8 mouse cellular contexts compared by ENCODE assay signal in genomic region chr3:90445417-90446200, GRCm38 (mm10). TPM values are rescaled to one million over a fixed set of nuclear protein-coding genes. Genes with fewer than 3 reads are reported as not detected.
DNase-seq lines count a peak whose midpoint lies in the region; ATAC-seq lines count a peak whose summit lies in the region.

No protein-coding gene starts in this region.

- no peaks in the 10 kb centered on the region for H3K27me3 ChIP-seq in kidney, embryonic 16.5 days (ENCODE audit: insufficient read depth, low read length)
- H3K27me3 ChIP-seq in hindbrain, embryonic 13.5 days: no peaks in the 10 kb centered on the region
- no peaks in the 10 kb centered on the region for H3K27me3 ChIP-seq in midbrain, embryonic 12.5 days

- DNase-seq in kidney, postnatal 36 days: no peak
- DNase-seq in left cerebral cortex, adult 18-20 months (ENCODE audit: low spot score in 2 of 2): no peak
- no peak for DNase-seq in spleen, postnatal 36 days (ENCODE audit: low spot score in 2 of 2)

- peaks cover 18% of the 10 kb centered on the region for H3K4me1 ChIP-seq in kidney, embryonic 16.5 days (ENCODE audit: insufficient read depth, low read length)
- H3K4me1 ChIP-seq in brown adipose tissue, adult 24 weeks (ENCODE audit: control insufficient read depth, insufficient read depth, insufficient read length, low read length): peaks cover 19% of the 10 kb centered on the region
- peaks cover 17% of the 10 kb centered on the region for H3K4me1 ChIP-seq in hindbrain, embryonic 13.5 days (replicated peaks)
- peaks cover 16% of the 10 kb centered on the region for H3K4me1 ChIP-seq in midbrain, embryonic 12.5 days

- peak overlapping the region; percentile 49 for H3K4me2 ChIP-seq in kidney, embryonic 16.5 days (replicated peaks; ENCODE audit: low read depth, low read length)
- peak overlapping the region; percentile 54 for H3K4me2 ChIP-seq in hindbrain, embryonic 13.5 days
- peak overlapping the region; percentile 55 for H3K4me2 ChIP-seq in midbrain, embryonic 12.5 days (replicated peaks)

- H3K9ac ChIP-seq in kidney, embryonic 16.5 days (replicated peaks; ENCODE audit: low read length): no peak overlapping the region
- H3K9ac ChIP-seq in hindbrain, embryonic 13.5 days: no peak overlapping the region
- peak overlapping the region; percentile 45; the same call in 1 of the 2 replicates for H3K9ac ChIP-seq in midbrain, embryonic 12.5 days (replicated peaks)

- H3K27ac ChIP-seq in kidney, embryonic 16.5 days (ENCODE audit: low read length): peak overlapping the region; percentile 96
- H3K27ac ChIP-seq in brown adipose tissue, adult 24 weeks (replicated peaks; ENCODE audit: low read depth, low read length): peak overlapping the region; percentile 73
- peak overlapping the region; percentile 84 for H3K27ac ChIP-seq in hindbrain, embryonic 13.5 days
- H3K27ac ChIP-seq in midbrain, embryonic 12.5 days (replicated peaks): peak overlapping the region; percentile 84; the same call in 1 of the 2 replicates

- WGBS in kidney, embryonic 16.5 days: 59% methylated on average over 11 of the region's 11 CpGs
- WGBS in hindbrain, embryonic 13.5 days: 67% methylated on average over 11 of the region's 11 CpGs
- 71% methylated on average over 11 of the region's 11 CpGs for WGBS in midbrain, embryonic 12.5 days

- H3K9me3 ChIP-seq in kidney, embryonic 16.5 days (ENCODE audit: low read length): no peaks in the 10 kb centered on the region
- no peaks in the 10 kb centered on the region for H3K9me3 ChIP-seq in hindbrain, embryonic 13.5 days
- H3K9me3 ChIP-seq in midbrain, embryonic 12.5 days: no peaks in the 10 kb centered on the region; the same call in 1 of the 2 replicates

- peak overlapping the region; percentile 27; the same call in 1 of the 2 replicates for H3K4me3 ChIP-seq in kidney, embryonic 16.5 days (ENCODE audit: low read length)
- H3K4me3 ChIP-seq in brown adipose tissue, adult 24 weeks (ENCODE audit: insufficient read depth, low read depth, low read length): no peak overlapping the region
- H3K4me3 ChIP-seq in hindbrain, embryonic 13.5 days: no peak overlapping the region
- H3K4me3 ChIP-seq in midbrain, embryonic 12.5 days: no peak overlapping the region

- ATAC-seq in kidney, embryonic 16.5 days (ENCODE audit: low FRiP score, low TSS enrichment): no peak
- ATAC-seq in hindbrain, embryonic 13.5 days (ENCODE audit: low FRiP score): no peak
- no peak for ATAC-seq in midbrain, embryonic 12.5 days (ENCODE audit: low FRiP score, low read depth)
- ATAC-seq in erythroblast, adult 5-6 weeks (replicated peaks; ENCODE audit: low FRiP score, poor library complexity, severe bottlenecking): no peak

- H3K36me3 ChIP-seq in kidney, embryonic 16.5 days (ENCODE audit: insufficient read depth, low read length): no peaks in the 10 kb centered on the region
- no peaks in the 10 kb centered on the region for H3K36me3 ChIP-seq in hindbrain, embryonic 13.5 days
- H3K36me3 ChIP-seq in midbrain, embryonic 12.5 days: no peaks in the 10 kb centered on the region

RNA-seq across cellular contexts. Expression of gene Ints3, which starts 12.2 kb away (rescaled TPM):
- 32.7 and 33.3 TPM in 2 replicates for polyA plus RNA-seq in kidney, embryonic 16.5 days (2015; fragmentation: Nextera tagmentation; extraction: Ambion mirVana)
- polyA plus RNA-seq in brown adipose tissue, adult 24 weeks (2012; ENCODE audit: insufficient read depth, insufficient read length, missing spikeins): 12.6 and 13.2 TPM in 2 replicates
- polyA plus RNA-seq in hindbrain, embryonic 13.5 days (2015; fragmentation: Nextera tagmentation; extraction: Ambion mirVana): 29.9 and 30.1 TPM in 2 replicates
- 42.4 and 44.3 TPM in 2 replicates for polyA plus RNA-seq in midbrain, embryonic 12.5 days (2016; fragmentation: Nextera tagmentation; extraction: Ambion mirVana)
- 10 to 100 TPM; 63.1 to 66.1 TPM for total RNA-seq in left cerebral cortex, adult 18-20 months (2021)
- 6.0 and 6.9 TPM in 2 replicates for total RNA-seq in erythroblast, adult 5-6 weeks (2015; ENCODE audit: low replicate concordance)
- total RNA-seq in erythroblast, adult 5-6 weeks (2017; ENCODE audit: low replicate concordance): 5.1 and 10.5 TPM in 2 replicates

RNA-seq across cellular contexts. Expression of gene Npr1, which starts 20.1 kb away (rescaled TPM):
- polyA plus RNA-seq in kidney, embryonic 16.5 days (2015; fragmentation: Nextera tagmentation; extraction: Ambion mirVana): 20.0 and 20.5 TPM in 2 replicates
- 18.0 and 27.9 TPM in 2 replicates for polyA plus RNA-seq in brown adipose tissue, adult 24 weeks (2012; ENCODE audit: insufficient read depth, insufficient read length, missing spikeins)
- 3.5 and 3.7 TPM in 2 replicates for polyA plus RNA-seq in hindbrain, embryonic 13.5 days (2015; fragmentation: Nextera tagmentation; extraction: Ambion mirVana)
- 2.5 and 2.6 TPM in 2 replicates for polyA plus RNA-seq in midbrain, embryonic 12.5 days (2016; fragmentation: Nextera tagmentation; extraction: Ambion mirVana)
- total RNA-seq in left cerebral cortex, adult 18-20 months (2021): 1 to 10 TPM; 4.6 to 5.0 TPM
- total RNA-seq in erythroblast, adult 5-6 weeks (2015; ENCODE audit: low replicate concordance): not detected in 2 replicates
- 0.84 TPM in 1 of 2 replicates, not detected in the other for total RNA-seq in erythroblast, adult 5-6 weeks (2017; ENCODE audit: low replicate concordance)

RNA-seq across cellular contexts. Expression of gene Ilf2, which starts 30.3 kb away (rescaled TPM):
- 219 and 223 TPM in 2 replicates for polyA plus RNA-seq in kidney, embryonic 16.5 days (2015; fragmentation: Nextera tagmentation; extraction: Ambion mirVana)
- 30.2 and 30.6 TPM in 2 replicates for polyA plus RNA-seq in brown adipose tissue, adult 24 weeks (2012; ENCODE audit: insufficient read depth, insufficient read length, missing spikeins)
- polyA plus RNA-seq in hindbrain, embryonic 13.5 days (2015; fragmentation: Nextera tagmentation; extraction: Ambion mirVana): 303 and 314 TPM in 2 replicates
- polyA plus RNA-seq in midbrain, embryonic 12.5 days (2016; fragmentation: Nextera tagmentation; extraction: Ambion mirVana): 319 and 328 TPM in 2 replicates
- total RNA-seq in left cerebral cortex, adult 18-20 months (2021): 10 to 100 TPM; 90.2 to 94.9 TPM
- 25.9 and 29.9 TPM in 2 replicates for total RNA-seq in erythroblast, adult 5-6 weeks (2015; ENCODE audit: low replicate concordance)
- total RNA-seq in erythroblast, adult 5-6 weeks (2017; ENCODE audit: low replicate concordance): 37.6 and 44.0 TPM in 2 replicates

RNA-seq across cellular contexts. Expression of gene Snapin, which starts 45.2 kb away (rescaled TPM):
- 73.9 and 80.1 TPM in 2 replicates for polyA plus RNA-seq in kidney, embryonic 16.5 days (2015; fragmentation: Nextera tagmentation; extraction: Ambion mirVana)
- polyA plus RNA-seq in brown adipose tissue, adult 24 weeks (2012; ENCODE audit: insufficient read depth, insufficient read length, missing spikeins): 55.5 and 71.6 TPM in 2 replicates
- 90.1 and 95.6 TPM in 2 replicates for polyA plus RNA-seq in hindbrain, embryonic 13.5 days (2015; fragmentation: Nextera tagmentation; extraction: Ambion mirVana)
- polyA plus RNA-seq in midbrain, embryonic 12.5 days (2016; fragmentation: Nextera tagmentation; extraction: Ambion mirVana): 78.4 and 79.8 TPM in 2 replicates
- 10 to 100 TPM; 55.5 to 57.0 TPM for total RNA-seq in left cerebral cortex, adult 18-20 months (2021)
- 6.3 and 11.5 TPM in 2 replicates for total RNA-seq in erythroblast, adult 5-6 weeks (2015; ENCODE audit: low replicate concordance)
- 10.7 and 13.4 TPM in 2 replicates for total RNA-seq in erythroblast, adult 5-6 weeks (2017; ENCODE audit: low replicate concordance)

RNA-seq across cellular contexts. Expression of gene Slc27a3, which starts 55.9 kb away (rescaled TPM):
- polyA plus RNA-seq in kidney, embryonic 16.5 days (2015; fragmentation: Nextera tagmentation; extraction: Ambion mirVana): 15.7 and 18.3 TPM in 2 replicates
- 0.52 and 2.1 TPM in 2 replicates for polyA plus RNA-seq in brown adipose tissue, adult 24 weeks (2012; ENCODE audit: insufficient read depth, insufficient read length, missing spikeins)
- 24.9 and 26.5 TPM in 2 replicates for polyA plus RNA-seq in hindbrain, embryonic 13.5 days (2015; fragmentation: Nextera tagmentation; extraction: Ambion mirVana)
- 15.8 and 22.0 TPM in 2 replicates for polyA plus RNA-seq in midbrain, embryonic 12.5 days (2016; fragmentation: Nextera tagmentation; extraction: Ambion mirVana)
- total RNA-seq in left cerebral cortex, adult 18-20 months (2021): 1 to 10 TPM; 5.9 to 9.3 TPM
- total RNA-seq in erythroblast, adult 5-6 weeks (2015; ENCODE audit: low replicate concordance): not detected in 2 replicates
- total RNA-seq in erythroblast, adult 5-6 weeks (2017; ENCODE audit: low replicate concordance): 0.68 TPM in 1 of 2 replicates, not detected in the other
